Mouse (Mus musculus) lung, embryonic 14.5 days (tissue): ENCODE results near the gene Akap6. TPM values are rescaled to one million over a fixed set of nuclear protein-coding genes. Genes with fewer than 3 reads are reported as not detected.

ENCODE experiments used
- ATAC-seq: fragments of 200-750 bp; cut with Nextera tagmentation; 2 replicates; pipeline ENCODE4 v1.8.0; 2017; ENCODE audit warnings: mild to moderate bottlenecking, moderate TSS enrichment, moderate library complexity; ENCODE audit not compliant: insufficient read depth
- DNase-seq: peaks from one replicate; pipeline ENCODE4 v3.0.0-alpha.2; 2015
- H3K27ac ChIP-seq: fragments of 300-500 bp; sonication (generic); 2 replicates; pipeline ENCODE4 v1.5.1; 2014; ENCODE audit warnings: low read depth, mild to moderate bottlenecking, moderate library complexity
- H3K27me3 ChIP-seq: fragments of 300-500 bp; sonication (generic); 2 replicates; pipeline ENCODE4 v1.6.1; 2014; ENCODE audit warnings: low read length, control low read depth; ENCODE audit not compliant: insufficient read depth
- H3K36me3 ChIP-seq: fragments of 300-500 bp; sonication (generic); 2 replicates; pipeline ENCODE4 v1.6.1; 2014; ENCODE audit warnings: control low read depth; ENCODE audit not compliant: insufficient read depth
- H3K4me1 ChIP-seq: fragments of 300-500 bp; sonication (generic); 2 replicates; pipeline ENCODE4 v1.6.1; 2014; ENCODE audit warnings: antibody characterized with exemption, control low read depth; ENCODE audit not compliant: insufficient read depth
- H3K4me2 ChIP-seq: fragments of 300-500 bp; sonication (generic); 2 replicates; pipeline ENCODE4 v1.6.1; 2014; ENCODE audit warnings: mild to moderate bottlenecking
- H3K4me3 ChIP-seq: fragments of 300-500 bp; sonication (generic); 2 replicates; pipeline ENCODE4 v1.5.1; 2014; ENCODE audit warnings: low read depth, low read length
- H3K9ac ChIP-seq: fragments of 300-500 bp; sonication (generic); 2 replicates; pipeline ENCODE4 v1.6.1; 2014
- H3K9me3 ChIP-seq: fragments of 300-500 bp; sonication (generic); 2 replicates; pipeline ENCODE4 v1.6.1; 2016; ENCODE audit warnings: low read depth, low read length, control low read depth
- CTCF ChIP-seq: IDR thresholded peaks from 2 replicates; pipeline ENCODE4 v1.5.1; 2016; ENCODE audit warnings: antibody characterized with exemption, low read depth
- WGBS: fragments of 180-500 bp; shearing (Covaris S2); extraction: QIAGEN DNeasy Blood & Tissue Kit; methylation state at CpG from one replicate; pipeline ENCODE4 v1.1.7; 2014; 5-methylcytosine and 5-hydroxymethylcytosine counted together
- polyA plus RNA-seq: library from polyadenylated mRNA; unstranded; fragments of >200 nt; fragmentation: Nextera tagmentation; extraction: Ambion mirVana; gene quantifications from 2 replicates; pipeline ENCODE4 v1.2.1, GENCODE M21; 2014

Akap6 gene
- polyA plus RNA-seq, 1 experiment from 2014 or later: 0.51 TPM

DNA sequence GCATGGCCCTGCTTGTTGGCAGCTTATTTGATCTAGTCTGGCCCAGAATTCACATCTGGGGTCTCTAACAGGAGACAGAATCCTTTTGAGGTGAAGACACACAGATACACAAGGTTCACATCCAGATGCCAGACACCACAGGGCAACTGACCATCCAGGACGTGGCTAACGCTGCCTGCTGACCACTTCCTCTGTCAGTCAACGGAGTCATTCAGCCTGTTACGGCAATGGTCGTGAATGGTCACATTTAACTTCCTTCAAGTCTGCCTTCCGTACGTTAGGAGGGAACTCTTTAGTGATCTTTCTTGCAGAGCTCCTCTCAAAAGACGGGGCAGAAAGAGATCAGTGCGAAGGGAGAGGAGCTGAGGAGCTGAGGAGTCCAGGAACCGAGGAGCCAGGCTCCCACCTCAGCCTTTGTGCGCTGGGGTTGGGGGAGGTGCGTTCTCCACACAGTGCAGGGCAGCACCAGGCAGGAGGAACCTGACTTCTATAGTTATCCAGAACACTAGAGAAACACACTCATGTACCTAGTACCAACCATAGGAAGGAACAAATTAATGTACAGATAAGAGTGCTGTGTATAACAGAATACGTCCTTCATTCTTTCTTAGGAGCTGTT lies 209.4 kb downstream of the Akap6 start:
- Histone ChIP-seq H3K4me3 (no peak overlapping the region), H3K4me2 (no peak overlapping the region), H3K9ac (no peak overlapping the region), H3K36me3 (no peaks in the 10 kb centered on the region), H3K27ac (no peak overlapping the region), H3K9me3 (no peaks in the 10 kb centered on the region), H3K4me1 (no peaks in the 10 kb centered on the region), H3K27me3 (0 out of 2 replicates have a peak, but pooled peaks cover 6% of the 10 kb centered on the region)
- no peak for DNase-seq
- TF ChIP-seq CTCF: no peak
- no peak for ATAC-seq
- WGBS: 55% methylated on average over 13 of the region's 13 CpGs

DNA sequence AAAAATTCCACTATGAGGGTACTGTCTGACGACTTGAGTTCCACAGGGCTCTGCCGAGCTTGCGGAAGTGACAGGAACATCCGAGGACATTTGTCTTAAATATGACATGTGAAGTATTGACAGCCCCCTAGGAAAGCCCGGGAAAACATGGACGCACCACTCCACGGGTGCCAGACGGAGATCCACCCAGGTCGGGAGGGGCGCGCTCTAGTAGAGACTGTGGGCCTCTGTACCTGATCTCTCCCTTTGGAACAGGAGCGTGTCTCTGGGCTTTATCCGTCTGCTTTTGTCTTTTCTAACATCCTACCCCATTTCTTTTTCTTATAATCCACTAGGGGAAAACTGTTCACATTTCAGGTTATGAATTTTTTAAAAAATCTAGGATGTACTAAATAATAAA lies 211.2 kb downstream of the Akap6 start:
- Histone ChIP-seq H3K36me3 (no peaks in the 10 kb centered on the region), H3K4me1 (no peaks in the 10 kb centered on the region), H3K4me2 (no peak overlapping the region), H3K27ac (no peak overlapping the region), H3K9ac (no peak overlapping the region), H3K9me3 (no peaks in the 10 kb centered on the region), H3K4me3 (no peak overlapping the region), H3K27me3 (0 out of 2 replicates have a peak, but pooled peaks cover 6% of the 10 kb centered on the region)
- DNase-seq: no peak
- no peak for ATAC-seq
- no peak for TF ChIP-seq CTCF
- 73% methylated on average over 13 of the region's 13 CpGs for WGBS

DNA sequence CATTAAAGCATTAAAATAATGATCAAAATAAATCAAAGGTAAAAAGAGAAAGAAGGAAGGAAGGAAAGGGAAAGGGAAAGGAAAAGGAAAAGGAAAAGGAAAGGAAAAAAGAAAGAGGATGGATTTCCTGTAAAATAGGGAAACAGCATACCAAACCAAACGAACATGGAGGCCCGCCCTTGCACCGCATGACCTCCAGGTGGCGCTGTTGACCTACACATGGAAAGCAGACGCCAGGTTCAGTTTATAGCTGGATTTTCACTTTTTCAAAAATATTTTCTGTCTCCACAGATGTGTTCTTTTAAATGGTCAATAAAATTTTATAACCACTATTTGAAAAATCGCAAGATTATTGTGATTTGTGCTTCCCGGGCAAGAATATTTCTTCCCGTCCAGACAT lies 211.6 kb downstream of the Akap6 start:
- Histone ChIP-seq H3K4me1 (no peaks in the 10 kb centered on the region), H3K9me3 (no peaks in the 10 kb centered on the region), H3K4me3 (no peak overlapping the region), H3K4me2 (no peak overlapping the region), H3K27ac (no peak overlapping the region), H3K36me3 (no peaks in the 10 kb centered on the region), H3K27me3 (0 out of 2 replicates have a peak, but pooled peaks cover 6% of the 10 kb centered on the region), H3K9ac (no peak overlapping the region)
- DNase-seq (peak; percentile 87), ATAC-seq (no peak)
- WGBS: 20% methylated on average over 8 of the region's 8 CpGs
- peak; percentile 97 for TF ChIP-seq CTCF

DNA sequence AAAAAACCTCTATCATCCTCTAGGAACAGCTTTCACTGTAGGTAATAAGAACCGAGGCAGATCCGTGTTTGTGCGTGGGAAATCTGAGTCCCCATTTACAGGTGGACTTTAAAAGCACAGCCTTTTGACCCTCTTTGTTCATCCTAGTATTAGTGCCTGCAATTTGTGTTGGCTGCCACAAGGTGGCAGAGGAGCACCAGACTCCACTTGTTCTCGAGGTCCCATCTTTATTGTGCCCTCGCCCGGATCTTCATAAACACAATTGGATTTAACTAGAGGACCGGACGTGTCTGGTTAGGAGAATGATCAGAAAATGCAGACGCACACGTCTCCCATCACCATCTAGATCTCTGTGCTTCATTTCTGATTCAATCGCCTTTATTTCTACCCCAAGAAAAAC lies 219.8 kb downstream of the Akap6 start:
- no peak overlapping the region for H3K9ac ChIP-seq
- H3K27me3 ChIP-seq: no peaks in the 10 kb centered on the region
- H3K4me3 ChIP-seq: no peak overlapping the region
- no peaks in the 10 kb centered on the region for H3K36me3 ChIP-seq
- WGBS: 26% methylated on average over 11 of the region's 11 CpGs
- H3K27ac ChIP-seq: no peak overlapping the region
- no peaks in the 10 kb centered on the region for H3K9me3 ChIP-seq
- H3K4me1 ChIP-seq: no peaks in the 10 kb centered on the region
- DNase-seq (peak; percentile 78), ATAC-seq (no peak)
- H3K4me2 ChIP-seq: no peak overlapping the region
- TF ChIP-seq CTCF: peak; percentile 85

DNA sequence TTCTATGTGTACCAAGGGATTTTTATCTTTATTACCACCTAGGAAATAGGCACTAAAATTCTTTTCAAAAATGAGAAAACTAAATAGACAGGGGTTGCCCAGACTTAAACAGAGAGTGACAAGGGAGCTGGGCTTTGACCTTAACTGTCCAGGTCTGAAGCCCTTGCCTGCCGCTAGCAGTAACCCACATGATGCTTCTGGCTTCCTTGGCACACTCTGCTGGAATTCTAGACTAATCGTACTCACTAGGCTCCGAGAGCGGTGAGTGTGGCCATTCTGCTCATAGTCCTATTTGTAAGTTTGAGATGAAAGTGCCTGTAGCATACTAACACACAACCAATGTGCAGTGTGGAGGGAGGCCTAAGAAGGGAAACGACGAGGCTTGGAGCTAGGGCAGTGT lies 223.3 kb downstream of the Akap6 start:
- Histone ChIP-seq H3K36me3 (no peaks in the 10 kb centered on the region), H3K4me3 (no peak overlapping the region), H3K4me2 (no peak overlapping the region), H3K9ac (no peak overlapping the region), H3K9me3 (no peaks in the 10 kb centered on the region), H3K27ac (no peak overlapping the region), H3K27me3 (no peaks in the 10 kb centered on the region; the same call in 1 of the 2 replicates), H3K4me1 (no peaks in the 10 kb centered on the region)
- WGBS: 81% methylated on average over 6 of the region's 6 CpGs
- DNase-seq (no peak), ATAC-seq (no peak)
- no peak for TF ChIP-seq CTCF

DNA sequence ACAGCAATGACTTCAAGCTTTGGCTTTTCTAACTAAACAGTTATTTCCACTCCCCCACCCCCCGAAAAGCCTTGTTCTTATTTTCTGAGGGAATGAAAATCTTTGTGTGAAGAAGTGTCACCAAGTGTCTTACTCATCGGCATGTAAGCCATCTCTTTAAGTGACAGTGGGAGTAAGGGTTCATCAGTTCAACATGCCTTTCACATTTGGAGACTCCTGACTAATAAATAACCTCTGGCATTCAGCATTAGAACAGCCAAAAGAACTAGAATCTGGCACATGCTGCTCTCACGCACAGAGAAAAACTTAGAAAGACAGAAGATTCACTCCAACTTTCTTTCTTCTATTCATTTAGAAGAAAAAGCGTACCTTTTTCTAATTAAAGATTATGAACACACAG lies 226.3 kb downstream of the Akap6 start:
- Histone ChIP-seq H3K9ac (no peak overlapping the region), H3K4me2 (no peak overlapping the region), H3K36me3 (no peaks in the 10 kb centered on the region), H3K9me3 (no peaks in the 10 kb centered on the region), H3K4me3 (no peak overlapping the region), H3K4me1 (no peaks in the 10 kb centered on the region), H3K27me3 (no peaks in the 10 kb centered on the region; the same call in 1 of the 2 replicates), H3K27ac (no peak overlapping the region)
- no peak for DNase-seq
- TF ChIP-seq CTCF: no peak
- ATAC-seq: no peak
- 46% methylated on average over 4 of the region's 4 CpGs for WGBS

DNA sequence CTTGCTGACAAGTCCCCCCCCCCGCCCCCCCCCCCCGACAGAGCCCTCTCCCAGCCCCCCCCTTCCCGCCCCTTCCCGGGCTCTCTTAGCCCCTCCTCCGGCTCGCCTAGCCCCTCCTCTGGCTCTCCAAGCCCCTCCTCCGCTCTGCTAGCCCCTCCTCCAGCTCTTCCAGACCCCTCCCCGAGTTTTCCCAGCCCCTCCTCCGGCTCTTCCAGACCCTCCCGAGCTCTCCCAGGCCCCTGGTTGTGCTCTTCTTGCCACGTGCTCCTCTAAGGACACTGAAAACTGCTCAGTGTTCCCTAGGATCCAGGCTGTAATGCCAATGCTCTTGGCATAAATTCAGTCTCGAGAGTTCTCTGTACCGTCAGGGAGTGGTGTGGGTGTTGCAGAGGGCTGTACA lies 234.6 kb downstream of the Akap6 start:
- WGBS: 75% methylated on average over 6 of the region's 13 CpGs
- DNase-seq: no peak
- no peak for TF ChIP-seq CTCF

DNA sequence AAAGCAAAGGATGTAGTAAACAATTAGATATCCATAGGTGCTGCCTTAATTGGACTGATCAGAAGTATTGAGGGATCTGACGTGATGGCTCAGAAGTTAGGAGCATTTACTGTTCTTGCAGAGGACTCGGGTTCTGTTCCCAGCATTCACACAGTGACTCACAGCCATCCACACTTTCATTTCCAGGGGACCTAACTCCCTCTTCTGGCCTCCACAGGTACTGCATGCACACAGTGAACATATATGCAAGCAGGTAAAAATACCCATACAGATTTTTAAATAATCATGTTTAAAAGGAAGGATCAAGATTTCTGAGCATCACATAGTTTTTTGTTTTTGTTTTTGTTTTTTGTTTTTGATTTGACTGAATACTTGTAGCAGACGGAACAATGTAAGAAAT lies 235.8 kb downstream of the Akap6 start:
- Histone ChIP-seq H3K4me3 (no peak overlapping the region), H3K9ac (no peak overlapping the region), H3K4me2 (no peak overlapping the region), H3K27ac (no peak overlapping the region), H3K4me1 (no peaks in the 10 kb centered on the region), H3K36me3 (no peaks in the 10 kb centered on the region), H3K27me3 (no peaks in the 10 kb centered on the region), H3K9me3 (no peaks in the 10 kb centered on the region)
- DNase-seq: no peak
- 89% methylated on average over 3 of the region's 3 CpGs for WGBS
- TF ChIP-seq CTCF: peak; percentile 45
- ATAC-seq: no peak

More for the DNA sequence above, 234.6 kb downstream of the Akap6 start:
- Histone ChIP-seq H3K27ac (no peak overlapping the region), H3K9ac (no peak overlapping the region), H3K36me3 (no peaks in the 10 kb centered on the region), H3K4me3 (no peak overlapping the region), H3K27me3 (no peaks in the 10 kb centered on the region), H3K9me3 (no peaks in the 10 kb centered on the region), H3K4me1 (no peaks in the 10 kb centered on the region), H3K4me2 (no peak overlapping the region)
- ATAC-seq: no peak
